Mouse (Mus musculus) liver, adult 2 months (tissue): ENCODE measurements around the gene Bace2.

ENCODE experiments used
- CTCF ChIP-seq: fragments of 200-500 bp; IDR thresholded peaks from 2 replicates; pipeline ENCODE4 v1.5.1; 2011; ENCODE audit warnings: low read depth, low read length, control low read depth
- POLR2A ChIP-seq: fragments of 200-500 bp; IDR thresholded peaks from 2 replicates; pipeline ENCODE4 v1.6.1; 2011; ENCODE audit warnings: low read length, control low read depth; ENCODE audit not compliant: insufficient read depth; ENCODE audit errors: extremely low read depth

DNA sequence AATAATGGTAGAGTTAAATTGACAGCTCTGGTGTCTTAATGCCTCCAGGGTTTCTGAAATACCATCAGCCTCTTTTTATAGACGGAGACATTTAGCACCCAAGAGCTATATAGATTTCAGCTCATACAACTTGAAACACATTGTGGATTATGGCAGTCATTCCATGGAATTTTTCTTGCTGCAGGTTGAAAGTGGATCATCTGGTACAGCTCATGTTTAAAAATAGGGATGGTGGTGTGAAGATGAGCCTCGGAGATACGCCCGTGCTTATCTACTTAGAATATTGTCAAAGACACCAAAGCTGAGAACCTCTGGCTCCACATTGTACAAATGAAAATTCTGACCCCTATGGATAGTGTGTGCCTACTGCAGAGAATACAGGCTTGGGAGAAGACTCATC, 73.5 kb downstream of the Bace2 start:
- TF ChIP-seq POLR2A, result no peak
- TF ChIP-seq CTCF, result no peak
